Mouse (Mus musculus): ENCODE results near the gene Pigc. TPM values are rescaled to one million over a fixed set of nuclear protein-coding genes. Genes with fewer than 3 reads are reported as not detected.

The Pigc gene
- polyA plus RNA-seq, 1 experiment from 2014 or later: 35.7 TPM

GRCm38 (mm10) chr1:162016982-162017381 is 48.0 kb downstream of the Pigc start:
- no peaks in the 10 kb centered on the region for H3K9me3 ChIP-seq (ENCODE audit: control insufficient read depth, low read length)
- no peaks in the 10 kb centered on the region for H3K27me3 ChIP-seq (replicated peaks; ENCODE audit: control insufficient read depth, insufficient read depth, low read length)
- no peak overlapping the region for H3K27ac ChIP-seq (ENCODE audit: low read length)
- 43% methylated on average over 7 of the region's 7 CpGs for WGBS
- H3K4me1 ChIP-seq (replicated peaks; ENCODE audit: control insufficient read depth, insufficient read depth, low read length): no peaks in the 10 kb centered on the region
- H3K4me3 ChIP-seq (replicated peaks; ENCODE audit: low read length): no peak overlapping the region
- H3K4me2 ChIP-seq (ENCODE audit: low read length): no peak overlapping the region
- no peak for ATAC-seq
- H3K36me3 ChIP-seq (ENCODE audit: control insufficient read depth, insufficient read depth): no peaks in the 10 kb centered on the region
- no peak overlapping the region for H3K9ac ChIP-seq (replicated peaks; ENCODE audit: low read depth, low read length)

DNA sequence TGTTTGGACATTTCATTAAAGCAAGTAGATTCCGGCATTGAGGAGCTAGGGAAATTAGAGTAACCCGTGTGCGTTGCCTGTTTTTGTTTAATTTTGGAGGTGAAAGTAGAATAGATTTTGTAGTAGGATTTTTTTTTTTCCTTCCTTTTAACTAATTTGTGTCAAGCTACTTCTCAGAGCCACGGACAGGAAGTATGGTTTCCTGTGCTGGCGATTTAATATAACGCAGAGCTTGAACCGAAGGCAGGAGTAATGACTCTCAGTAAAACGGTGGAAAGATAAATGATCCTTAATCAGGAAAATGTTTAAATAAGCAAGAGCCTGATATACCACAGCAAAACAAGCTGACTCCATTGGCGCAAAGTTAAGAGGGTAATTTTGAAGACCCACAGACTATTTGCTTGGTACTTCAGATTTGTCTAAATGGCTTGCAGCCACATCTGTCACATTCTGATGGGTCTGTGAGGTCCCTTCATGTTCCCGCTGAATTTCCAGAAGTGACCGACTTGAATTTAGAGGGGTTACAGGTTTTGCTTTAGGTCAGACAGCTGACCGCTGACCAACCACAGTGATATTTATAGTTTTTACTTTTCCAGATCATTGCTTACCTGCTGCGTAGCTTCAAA is 49.1 kb downstream of the Pigc start:
- no peak overlapping the region for H3K4me3 ChIP-seq (replicated peaks; ENCODE audit: low read length)
- H3K4me2 ChIP-seq (ENCODE audit: low read length): no peak overlapping the region
- H3K36me3 ChIP-seq (ENCODE audit: control insufficient read depth, insufficient read depth): no peaks in the 10 kb centered on the region
- whole genome bisulfite sequencing: 86% methylated on average over 13 of the region's 13 CpGs
- no peaks in the 10 kb centered on the region for H3K9me3 ChIP-seq (ENCODE audit: control insufficient read depth, low read length)
- H3K27me3 ChIP-seq (replicated peaks; ENCODE audit: control insufficient read depth, insufficient read depth, low read length): no peaks in the 10 kb centered on the region
- no peak for ATAC-seq
- no peak overlapping the region for H3K27ac ChIP-seq (ENCODE audit: low read length)
- no peak overlapping the region for H3K9ac ChIP-seq (replicated peaks; ENCODE audit: low read depth, low read length)
- no peaks in the 10 kb centered on the region for H3K4me1 ChIP-seq (replicated peaks; ENCODE audit: control insufficient read depth, insufficient read depth, low read length)

- WGBS: 95% methylated on average over 6 of the region's 6 CpGs
- ATAC-seq: no peak
Observed at GRCm38 (mm10) chr1:162018601-162018977, 49.6 kb downstream of the Pigc start.

DNA sequence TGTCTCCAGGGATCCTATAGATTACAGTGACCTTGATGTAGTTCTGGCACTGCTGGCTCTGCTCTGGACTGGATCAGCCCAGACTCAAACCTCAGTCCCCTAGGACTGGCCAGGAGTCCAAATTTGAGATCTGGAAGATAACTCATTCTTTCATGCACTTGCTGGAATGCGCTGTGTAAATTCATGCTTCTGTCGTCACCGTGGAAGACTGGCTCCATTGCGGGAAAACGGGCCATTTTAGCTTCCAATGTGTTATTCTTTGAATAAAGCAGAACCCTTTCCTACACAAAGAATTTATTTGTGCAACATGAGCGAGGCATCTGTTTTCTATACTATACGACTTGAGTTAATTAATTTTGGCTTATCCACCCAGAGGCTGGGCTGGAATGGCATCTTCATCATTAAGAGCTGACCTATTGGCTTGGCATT is 51.3 kb downstream of the Pigc start:
- Histone ChIP-seq H3K36me3 (ENCODE audit: control insufficient read depth, insufficient read depth) (no peaks in the 10 kb centered on the region), H3K27me3 (replicated peaks; ENCODE audit: control insufficient read depth, insufficient read depth, low read length) (no peaks in the 10 kb centered on the region), H3K4me1 (replicated peaks; ENCODE audit: control insufficient read depth, insufficient read depth, low read length) (no peaks in the 10 kb centered on the region), H3K4me2 (ENCODE audit: low read length) (no peak overlapping the region), H3K9ac (replicated peaks; ENCODE audit: low read depth, low read length) (no peak overlapping the region), H3K4me3 (replicated peaks; ENCODE audit: low read length) (no peak overlapping the region), H3K9me3 (ENCODE audit: control insufficient read depth, low read length) (no peaks in the 10 kb centered on the region), H3K27ac (ENCODE audit: low read length) (no peak overlapping the region)
- ATAC-seq: no peak
- 30% methylated on average over 7 of the region's 7 CpGs for WGBS

More at GRCm38 (mm10) chr1:162018601-162018977, 49.6 kb downstream of the Pigc start:
- Histone ChIP-seq H3K36me3 (ENCODE audit: control insufficient read depth, insufficient read depth) (no peaks in the 10 kb centered on the region), H3K4me1 (replicated peaks; ENCODE audit: control insufficient read depth, insufficient read depth, low read length) (no peaks in the 10 kb centered on the region), H3K9me3 (ENCODE audit: control insufficient read depth, low read length) (no peaks in the 10 kb centered on the region), H3K27ac (ENCODE audit: low read length) (no peak overlapping the region), H3K9ac (replicated peaks; ENCODE audit: low read depth, low read length) (no peak overlapping the region), H3K27me3 (replicated peaks; ENCODE audit: control insufficient read depth, insufficient read depth, low read length) (no peaks in the 10 kb centered on the region), H3K4me3 (replicated peaks; ENCODE audit: low read length) (no peak overlapping the region), H3K4me2 (ENCODE audit: low read length) (no peak overlapping the region)

- Histone ChIP-seq H3K9ac (replicated peaks; ENCODE audit: low read depth, low read length) (no peak overlapping the region), H3K27ac (ENCODE audit: low read length) (no peak overlapping the region), H3K4me2 (ENCODE audit: low read length) (no peak overlapping the region), H3K36me3 (ENCODE audit: control insufficient read depth, insufficient read depth) (no peaks in the 10 kb centered on the region), H3K4me1 (replicated peaks; ENCODE audit: control insufficient read depth, insufficient read depth, low read length) (no peaks in the 10 kb centered on the region), H3K9me3 (ENCODE audit: control insufficient read depth, low read length) (no peaks in the 10 kb centered on the region), H3K4me3 (replicated peaks; ENCODE audit: low read length) (no peak overlapping the region), H3K27me3 (replicated peaks; ENCODE audit: control insufficient read depth, insufficient read depth, low read length) (no peaks in the 10 kb centered on the region)
- WGBS: 64% methylated on average over 4 of the region's 4 CpGs
- no peak for ATAC-seq
Observed at GRCm38 (mm10) chr1:162020766-162021165, 51.8 kb downstream of the Pigc start.

Other genes starting within 250 kb of the Pigc start
- 0.22 TPM in 1 of 2 replicates, not detected in the other for gene Fasl, start 180.7 kb upstream of the Pigc start, polyA plus RNA-seq (2015; fragmentation: Nextera tagmentation; extraction: Ambion mirVana)
- 19.4 and 26.8 TPM in 2 replicates for gene Suco, start 92.5 kb upstream of the Pigc start, polyA plus RNA-seq (2015; fragmentation: Nextera tagmentation; extraction: Ambion mirVana)
- not detected in 2 replicates for gene 4930558K02Rik, start 10.4 kb downstream of the Pigc start, polyA plus RNA-seq (2015; fragmentation: Nextera tagmentation; extraction: Ambion mirVana)